Mouse (Mus musculus): Measurements from ENCODE around the gene Macrod2. TPM values are rescaled to one million over a fixed set of nuclear protein-coding genes. Genes with fewer than 3 reads are reported as not detected.

Gene Macrod2
- polyA plus RNA-seq, 1 experiment from 2014 or later: 25.7 TPM

DNA sequence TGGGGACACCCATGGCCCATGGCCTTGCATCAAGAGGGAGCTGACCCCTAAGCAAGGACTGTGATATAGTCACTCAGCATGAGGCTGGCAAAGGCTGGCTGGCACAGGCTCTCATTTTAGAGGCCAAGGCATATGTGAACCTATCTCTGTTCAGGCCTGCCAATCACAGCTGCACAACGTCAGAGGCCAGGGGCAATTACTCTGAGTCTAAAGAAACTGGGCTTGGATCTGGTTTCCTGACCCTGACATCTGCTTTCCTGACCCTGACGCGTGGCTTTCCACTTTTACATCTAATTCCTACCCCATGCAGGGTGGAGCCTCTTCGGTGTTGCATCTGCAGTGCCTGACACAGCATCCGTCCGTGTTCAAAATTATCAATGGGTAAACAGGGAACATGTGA, 2009.2 kb downstream of the Macrod2 start:
- 66% methylated on average over 6 of the region's 6 CpGs for WGBS
- ATAC-seq: no peak
- TF ChIP-seq CTCF (IDR thresholded peaks at IDR 0.05; ENCODE audit: low read depth): no peak
- H3K9me3 ChIP-seq (ENCODE audit: control insufficient read depth): no peaks in the 10 kb centered on the region
- H3K4me2 ChIP-seq (replicated peaks; ENCODE audit: low read depth): no peak overlapping the region
- H3K4me1 ChIP-seq (replicated peaks; ENCODE audit: control insufficient read depth, insufficient read depth, low read length): no peaks in the 10 kb centered on the region
- H3K27ac ChIP-seq (ENCODE audit: low read depth, low read length): no peak overlapping the region
- no peaks in the 10 kb centered on the region for H3K36me3 ChIP-seq (ENCODE audit: control insufficient read depth, insufficient read depth)
- H3K27me3 ChIP-seq (replicated peaks; ENCODE audit: control insufficient read depth, insufficient read depth, low read length): no peaks in the 10 kb centered on the region
- H3K9ac ChIP-seq (ENCODE audit: low read depth, low read length): no peak overlapping the region
- H3K4me3 ChIP-seq (ENCODE audit: low read depth, low read length): no peak overlapping the region

- Histone ChIP-seq H3K27ac (ENCODE audit: low read depth, low read length) (no peak overlapping the region), H3K9ac (ENCODE audit: low read depth, low read length) (no peak overlapping the region), H3K4me3 (ENCODE audit: low read depth, low read length) (no peak overlapping the region), H3K4me1 (replicated peaks; ENCODE audit: control insufficient read depth, insufficient read depth, low read length) (no peaks in the 10 kb centered on the region), H3K27me3 (replicated peaks; ENCODE audit: control insufficient read depth, insufficient read depth, low read length) (no peaks in the 10 kb centered on the region), H3K36me3 (ENCODE audit: control insufficient read depth, insufficient read depth) (no peaks in the 10 kb centered on the region), H3K9me3 (ENCODE audit: control insufficient read depth) (no peaks in the 10 kb centered on the region), H3K4me2 (replicated peaks; ENCODE audit: low read depth) (no peak overlapping the region)
- TF ChIP-seq CTCF (IDR thresholded peaks at IDR 0.05; ENCODE audit: low read depth): no peak
- ATAC-seq: no peak
These were observed 2012.2 kb downstream of the Macrod2 start for GRCm38 (mm10) chr2:142407341-142407740.

- no peak for ATAC-seq
- no peak overlapping the region for H3K4me2 ChIP-seq (replicated peaks; ENCODE audit: low read depth)
- H3K4me1 ChIP-seq (replicated peaks; ENCODE audit: control insufficient read depth, insufficient read depth, low read length): no peaks in the 10 kb centered on the region
- no peaks in the 10 kb centered on the region for H3K36me3 ChIP-seq (ENCODE audit: control insufficient read depth, insufficient read depth)
- H3K27ac ChIP-seq (ENCODE audit: low read depth, low read length): no peak overlapping the region
- H3K27me3 ChIP-seq (replicated peaks; ENCODE audit: control insufficient read depth, insufficient read depth, low read length): no peaks in the 10 kb centered on the region
- TF ChIP-seq CTCF (IDR thresholded peaks at IDR 0.05; ENCODE audit: low read depth): no peak
- no peaks in the 10 kb centered on the region for H3K9me3 ChIP-seq (ENCODE audit: control insufficient read depth)
- no peak overlapping the region for H3K9ac ChIP-seq (ENCODE audit: low read depth, low read length)
- H3K4me3 ChIP-seq (ENCODE audit: low read depth, low read length): no peak overlapping the region
These were observed 2015.0 kb downstream of the Macrod2 start for GRCm38 (mm10) chr2:142410124-142410523.

- Histone ChIP-seq H3K27me3 (replicated peaks; ENCODE audit: control insufficient read depth, insufficient read depth, low read length) (no peaks in the 10 kb centered on the region), H3K27ac (ENCODE audit: low read depth, low read length) (no peak overlapping the region), H3K36me3 (ENCODE audit: control insufficient read depth, insufficient read depth) (no peaks in the 10 kb centered on the region), H3K4me1 (replicated peaks; ENCODE audit: control insufficient read depth, insufficient read depth, low read length) (no peaks in the 10 kb centered on the region), H3K9ac (ENCODE audit: low read depth, low read length) (no peak overlapping the region), H3K9me3 (ENCODE audit: control insufficient read depth) (no peaks in the 10 kb centered on the region), H3K4me2 (replicated peaks; ENCODE audit: low read depth) (no peak overlapping the region), H3K4me3 (ENCODE audit: low read depth, low read length) (no peak overlapping the region)
- ATAC-seq: no peak
- no peak for TF ChIP-seq CTCF (IDR thresholded peaks at IDR 0.05; ENCODE audit: low read depth)
- 61% methylated on average over 7 of the region's 7 CpGs for WGBS
These were observed 2038.0 kb downstream of the Macrod2 start for GRCm38 (mm10) chr2:142433126-142433525.

DNA sequence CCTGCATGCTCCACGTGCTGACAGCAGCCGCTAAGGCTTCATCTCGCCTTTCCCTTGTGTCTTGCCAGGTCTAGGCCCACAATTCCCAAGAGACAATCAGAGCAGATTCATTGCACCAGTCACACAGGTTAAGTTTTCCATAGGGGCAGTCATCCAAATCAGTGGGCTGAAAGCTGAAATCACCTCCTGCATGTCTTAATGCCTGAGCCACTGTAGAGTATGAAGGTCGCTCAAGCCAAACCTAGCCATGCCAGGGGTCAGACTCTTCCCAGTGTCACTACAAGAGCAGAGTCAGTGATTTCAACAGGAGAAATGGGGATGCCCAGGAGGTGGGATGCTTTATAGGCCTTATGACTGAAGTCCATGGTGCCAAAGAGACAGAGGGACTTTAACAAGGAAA, 2039.6 kb downstream of the Macrod2 start:
- ATAC-seq: no peak
- Histone ChIP-seq H3K4me1 (replicated peaks; ENCODE audit: control insufficient read depth, insufficient read depth, low read length) (no peaks in the 10 kb centered on the region), H3K36me3 (ENCODE audit: control insufficient read depth, insufficient read depth) (no peaks in the 10 kb centered on the region), H3K4me3 (ENCODE audit: low read depth, low read length) (no peak overlapping the region), H3K9ac (ENCODE audit: low read depth, low read length) (no peak overlapping the region), H3K9me3 (ENCODE audit: control insufficient read depth) (no peaks in the 10 kb centered on the region), H3K27ac (ENCODE audit: low read depth, low read length) (no peak overlapping the region), H3K27me3 (replicated peaks; ENCODE audit: control insufficient read depth, insufficient read depth, low read length) (no peaks in the 10 kb centered on the region), H3K4me2 (replicated peaks; ENCODE audit: low read depth) (no peak overlapping the region)
- 92% methylated on average over 4 of the region's 4 CpGs for WGBS
- TF ChIP-seq CTCF (IDR thresholded peaks at IDR 0.05; ENCODE audit: low read depth): no peak

- no peaks in the 10 kb centered on the region for H3K4me1 ChIP-seq (replicated peaks; ENCODE audit: control insufficient read depth, insufficient read depth, low read length)
- WGBS: 78% methylated on average over 6 of the region's 6 CpGs
- TF ChIP-seq CTCF (IDR thresholded peaks at IDR 0.05; ENCODE audit: low read depth): no peak
These were observed 2042.7 kb downstream of the Macrod2 start for GRCm38 (mm10) chr2:142437606-142438461.

More at GRCm38 (mm10) chr2:142437606-142438461, 2042.7 kb downstream of the Macrod2 start:
- no peak for ATAC-seq
- no peak overlapping the region for H3K27ac ChIP-seq (ENCODE audit: low read depth, low read length)
- no peak overlapping the region for H3K9ac ChIP-seq (ENCODE audit: low read depth, low read length)
- no peak overlapping the region for H3K4me2 ChIP-seq (replicated peaks; ENCODE audit: low read depth)
- no peaks in the 10 kb centered on the region for H3K9me3 ChIP-seq (ENCODE audit: control insufficient read depth)
- H3K4me3 ChIP-seq (ENCODE audit: low read depth, low read length): no peak overlapping the region
- no peaks in the 10 kb centered on the region for H3K36me3 ChIP-seq (ENCODE audit: control insufficient read depth, insufficient read depth)
- H3K27me3 ChIP-seq (replicated peaks; ENCODE audit: control insufficient read depth, insufficient read depth, low read length): no peaks in the 10 kb centered on the region

Other genes with a start within 250 kb of the Macrod2 start
- gene Gm17374, start 243.3 kb upstream of the Macrod2 start, polyA plus RNA-seq (2015; fragmentation: Nextera tagmentation; extraction: Ambion mirVana): not detected in 2 replicates
- gene Esf1, start 224.7 kb upstream of the Macrod2 start, polyA plus RNA-seq (2015; fragmentation: Nextera tagmentation; extraction: Ambion mirVana): 12.0 and 15.5 TPM in 2 replicates
- 12.8 and 13.3 TPM in 2 replicates for gene Ndufaf5, start 224.7 kb upstream of the Macrod2 start, polyA plus RNA-seq (2015; fragmentation: Nextera tagmentation; extraction: Ambion mirVana)
- not detected in 2 replicates for gene Sel1l2, start 5.6 kb upstream of the Macrod2 start, polyA plus RNA-seq (2015; fragmentation: Nextera tagmentation; extraction: Ambion mirVana)

All from intestine, postnatal 0 days (tissue).